Mouse (Mus musculus) stomach, postnatal 0 days (tissue): ENCODE results near the gene Hist1h2bh. TPM values are rescaled to one million over a fixed set of nuclear protein-coding genes. Genes with fewer than 3 reads are reported as not detected.
A peak's percentile ranks its signal among the peaks of the same experiment; 100 is the strongest.
"Not testable (repeated sequence)": the region's sequence is repeated elsewhere in the genome, so short reads cannot be mapped to it uniquely, and the experiment has no call there.

Experiments
- ATAC-seq: fragments of 200-750 bp; cut with Nextera tagmentation; 2 replicates; pipeline ENCODE4 v1.8.0; 2017; ENCODE audit not compliant: low FRiP score, low TSS enrichment
- DNase-seq: peaks from one replicate; pipeline ENCODE4 v3.0.0-alpha.2; 2016; ENCODE audit warnings: low spot score
- H3K27ac ChIP-seq: fragments of 300-500 bp; sonication (generic); replicated peaks from 2 replicates; pipeline ENCODE4 v1.5.1; 2014; ENCODE audit warnings: mild to moderate bottlenecking, control low read depth
- H3K27me3 ChIP-seq: fragments of 300-500 bp; sonication (generic); 2 replicates; pipeline ENCODE4 v1.6.1; 2014; ENCODE audit warnings: low read length; ENCODE audit not compliant: control insufficient read depth, insufficient read depth
- H3K36me3 ChIP-seq: fragments of 300-500 bp; sonication (generic); 2 replicates; pipeline ENCODE4 v1.6.1; 2014; ENCODE audit warnings: low read length, mixed read lengths; ENCODE audit not compliant: control insufficient read depth, insufficient read depth
- H3K4me1 ChIP-seq: fragments of 300-500 bp; sonication (generic); replicated peaks from 2 replicates; pipeline ENCODE4 v1.6.1; 2014; ENCODE audit warnings: antibody characterized with exemption; ENCODE audit not compliant: control insufficient read depth, insufficient read depth
- H3K4me2 ChIP-seq: fragments of 300-500 bp; sonication (generic); replicated peaks from 2 replicates; pipeline ENCODE4 v1.6.1; 2014; ENCODE audit warnings: low read depth, mild to moderate bottlenecking, control low read depth, moderate library complexity
- H3K4me3 ChIP-seq: fragments of 300-500 bp; sonication (generic); 2 replicates; pipeline ENCODE4 v1.5.1; 2014; ENCODE audit warnings: low read depth, low read length, control low read depth
- H3K9ac ChIP-seq: fragments of 300-500 bp; sonication (generic); 2 replicates; pipeline ENCODE4 v1.6.1; 2014; ENCODE audit warnings: mild to moderate bottlenecking, low read length, control low read depth, mixed read lengths
- H3K9me3 ChIP-seq: fragments of 300-500 bp; sonication (generic); 2 replicates; pipeline ENCODE4 v1.6.1; 2016; ENCODE audit warnings: low read length; ENCODE audit not compliant: control insufficient read depth
- CTCF ChIP-seq: IDR thresholded peaks from 2 replicates; pipeline ENCODE4 v1.5.1; 2016; ENCODE audit warnings: antibody characterized with exemption, low read depth, mild to moderate bottlenecking, moderate library complexity
- EP300 ChIP-seq: optimal IDR thresholded peaks from 2 replicates; pipeline ENCODE3; 2016; ENCODE audit warnings: antibody characterized with exemption
- WGBS: fragments of 180-500 bp; shearing (Covaris S2); extraction: QIAGEN DNeasy Blood & Tissue Kit; methylation state at CpG from one replicate; pipeline ENCODE4 v1.1.7; 2014; 5-methylcytosine and 5-hydroxymethylcytosine counted together
- polyA plus RNA-seq: library from polyadenylated mRNA; unstranded; fragments of >200 nt; fragmentation: Nextera tagmentation; extraction: Ambion mirVana; gene quantifications from 2 replicates; pipeline ENCODE4 v1.2.1, GENCODE M21; 2015

Hist1h2bh gene
- polyA plus RNA-seq, 1 experiment from 2014 or later = 0.62 TPM

GRCm38 (mm10) chr13:23570261-23571021, 27.2 kb upstream of the Hist1h2bh start:
- not testable (repeated sequence) for H3K4me1 ChIP-seq, H3K36me3 ChIP-seq, H3K27me3 ChIP-seq, DNase-seq, H3K9me3 ChIP-seq
- Histone ChIP-seq H3K27ac (peak overlapping the region; percentile 93), H3K4me2 (peak overlapping the region; percentile 59), H3K4me3 (peak overlapping the region; percentile 42), H3K9ac (peak overlapping the region; percentile 52; the same call in 1 of the 2 replicates)
- 0 out of 2 replicates have a peak, but pooled peaks have one; percentile 10 for TF ChIP-seq CTCF
- ATAC-seq = peak; percentile 10; the same call in 1 of the 2 replicates
- WGBS = 4% methylated on average over 13 of the region's 41 CpGs

- no peaks in the 10 kb centered on the region for H3K9me3 ChIP-seq
- H3K27me3 ChIP-seq = no peaks in the 10 kb centered on the region
- H3K4me3 ChIP-seq = no peak overlapping the region
- no peak overlapping the region for H3K9ac ChIP-seq
- TF ChIP-seq EP300 = no peak
- no peak for DNase-seq
- H3K36me3 ChIP-seq = no peaks in the 10 kb centered on the region
- H3K27ac ChIP-seq = no peak overlapping the region
- no peak for ATAC-seq
- H3K4me1 ChIP-seq = no peaks in the 10 kb centered on the region
- no peak overlapping the region for H3K4me2 ChIP-seq
- WGBS = 80% methylated on average over 2 of the region's 2 CpGs
These were observed 21.3 kb upstream of the Hist1h2bh start for GRCm38 (mm10) chr13:23564482-23564881.

- H3K27me3 ChIP-seq = no peaks in the 10 kb centered on the region
- peak overlapping the region; percentile 42 for H3K4me3 ChIP-seq
- no peak for TF ChIP-seq EP300
- TF ChIP-seq CTCF = peak; percentile 78
- H3K9me3 ChIP-seq = no peaks in the 10 kb centered on the region
- H3K36me3 ChIP-seq = no peaks in the 10 kb centered on the region
- peak overlapping the region; percentile 97 for H3K27ac ChIP-seq
- H3K4me1 ChIP-seq = no peaks in the 10 kb centered on the region
- H3K9ac ChIP-seq = peak overlapping the region; percentile 59
- ATAC-seq = peak; percentile 61
- peak; percentile 52 for DNase-seq
- H3K4me2 ChIP-seq = peak overlapping the region; percentile 68
- WGBS = 2% methylated on average over 18 of the region's 18 CpGs
These were observed 19.7 kb upstream of the Hist1h2bh start for GRCm38 (mm10) chr13:23562699-23563462.

- H3K27me3 ChIP-seq, H3K9me3 ChIP-seq, H3K36me3 ChIP-seq, H3K4me1 ChIP-seq: not testable (repeated sequence)
- peak within 1 kb of the TSS; percentile 97 for H3K27ac ChIP-seq
- TF ChIP-seq EP300 = peak; percentile 49
- peak within 1 kb of the TSS; percentile 42 for H3K4me3 ChIP-seq
- WGBS = under 1% methylated on average over 32 of the region's 67 CpGs
- peak; percentile 93 for ATAC-seq
- H3K4me2 ChIP-seq = peak within 1 kb of the TSS; percentile 68
- DNase-seq = peak; percentile 95
- H3K9ac ChIP-seq = peak within 1 kb of the TSS; percentile 59
These were observed 18.9 kb upstream of the Hist1h2bh start, which contains the start of gene Hist1h3e for GRCm38 (mm10) chr13:23561883-23562659. Gene Hist1h3e (minus strand): TSS chr13:23562369.

- not testable (repeated sequence) for H3K36me3 ChIP-seq, H3K4me1 ChIP-seq, ATAC-seq, DNase-seq, H3K9me3 ChIP-seq, H3K9ac ChIP-seq, H3K27me3 ChIP-seq
- WGBS = 0% methylated on average over 2 of the region's 5 CpGs
- H3K4me2 ChIP-seq = peak overlapping the region; percentile 51
- H3K27ac ChIP-seq = 0 out of 2 replicates have a peak overlapping the region, but pooled peaks have one; percentile 97
- peak overlapping the region; percentile 42 for H3K4me3 ChIP-seq
These were observed 18.3 kb upstream of the Hist1h2bh start for GRCm38 (mm10) chr13:23561531-23561882.

GRCm38 (mm10) chr13:23560699-23561098, 17.5 kb upstream of the Hist1h2bh start:
- not testable (repeated sequence) for H3K27ac ChIP-seq
- 18% methylated on average over 2 of the region's 2 CpGs for WGBS

More at GRCm38 (mm10) chr13:23560699-23561098, 17.5 kb upstream of the Hist1h2bh start:
- DNase-seq, H3K9ac ChIP-seq, ATAC-seq, H3K27me3 ChIP-seq, H3K4me2 ChIP-seq, H3K36me3 ChIP-seq, H3K9me3 ChIP-seq, H3K4me1 ChIP-seq, H3K4me3 ChIP-seq: not testable (repeated sequence)
